Mouse (Mus musculus) small intestine, adult 2 months (tissue): Measurements from ENCODE around the gene Rd3.

Source experiments
- CTCF ChIP-seq: fragments of 200-500 bp; IDR thresholded peaks from 2 replicates; pipeline ENCODE4 v1.5.1; 2012; ENCODE audit warnings: low read depth, mild to moderate bottlenecking, control low read depth, inconsistent platforms, low read length, moderate library complexity, mixed read lengths; ENCODE audit not compliant: insufficient replicate concordance, insufficient read length; ENCODE audit errors: extremely low read depth
- POLR2A ChIP-seq: fragments of 200-500 bp; IDR thresholded peaks from 2 replicates; pipeline ENCODE4 v1.6.1; 2012; ENCODE audit warnings: low read depth, mild to moderate bottlenecking, control low read depth, inconsistent platforms, low read length, moderate library complexity

GRCm38 (mm10) chr1:191930525-191931105 is 46.6 kb upstream of the Rd3 start:
- TF ChIP-seq CTCF (no peak), POLR2A (no peak)
